Mouse (Mus musculus) forebrain, embryonic 10.5 days (tissue): ENCODE results near the gene Nceh1. TPM values are rescaled to one million over a fixed set of nuclear protein-coding genes. Genes with fewer than 3 reads are reported as not detected.
"Not testable (repeated sequence)": the region's sequence is repeated elsewhere in the genome, so short reads cannot be mapped to it uniquely, and the experiment has no call there.

Experiments used
- DNase-seq: peaks from one replicate; pipeline ENCODE4 v3.0.0-alpha.2; 2017; ENCODE audit warnings: low spot score; ENCODE audit errors: extremely low spot score
- H3K27ac ChIP-seq: fragments of 300-500 bp; sonication (generic); 2 replicates; pipeline ENCODE4 v1.5.1; 2016; ENCODE audit warnings: mild to moderate bottlenecking
- H3K27me3 ChIP-seq: fragments of 300-500 bp; sonication (generic); 2 replicates; pipeline ENCODE4 v1.6.1; 2016; ENCODE audit warnings: mild to moderate bottlenecking; ENCODE audit not compliant: poor library complexity, severe bottlenecking
- H3K36me3 ChIP-seq: fragments of 300-500 bp; sonication (generic); replicated peaks from 2 replicates; pipeline ENCODE4 v1.6.1; 2016; ENCODE audit warnings: mild to moderate bottlenecking, moderate library complexity
- H3K4me1 ChIP-seq: fragments of 300-500 bp; sonication (generic); 2 replicates; pipeline ENCODE4 v1.6.1; 2016
- H3K4me3 ChIP-seq: fragments of 300-500 bp; sonication (generic); 2 replicates; pipeline ENCODE4 v1.5.1; 2016; ENCODE audit warnings: mild to moderate bottlenecking, moderate library complexity
- H3K9me3 ChIP-seq: fragments of 300-500 bp; sonication (generic); 2 replicates; pipeline ENCODE4 v1.6.1; 2016; ENCODE audit warnings: mild to moderate bottlenecking, moderate library complexity
- WGBS: fragments of 180-500 bp; shearing (Covaris S2); methylation state at CpG from one replicate; pipeline ENCODE4 v1.1.7; 2016; 5-methylcytosine and 5-hydroxymethylcytosine counted together
- polyA plus RNA-seq: library from polyadenylated mRNA; unstranded; fragments of >200 nt; fragmentation: Nextera tagmentation; extraction: Ambion mirVana; gene quantifications from 2 replicates; pipeline ENCODE4 v1.2.1, GENCODE M21; 2016

Gene Nceh1
- polyA plus RNA-seq, 1 experiment from 2014 or later, result 5.0 TPM

GRCm38 (mm10) chr3:27280280-27280749 lies 97.5 kb downstream of the Nceh1 start:
- Histone ChIP-seq H3K27ac (no peak overlapping the region), H3K4me3 (no peak overlapping the region), H3K27me3 (peaks cover 21% of the 10 kb centered on the region), H3K9me3 (peaks cover 3% of the 10 kb centered on the region; the same call in 1 of the 2 replicates), H3K4me1 (peaks cover 15% of the 10 kb centered on the region), H3K36me3 (no peaks in the 10 kb centered on the region)
- no peak for DNase-seq
- 67% methylated on average over 11 of the region's 11 CpGs for WGBS

GRCm38 (mm10) chr3:27283071-27283713 lies 100.4 kb downstream of the Nceh1 start:
- Histone ChIP-seq H3K36me3 (no peaks in the 10 kb centered on the region), H3K4me3 (peak overlapping the region; percentile 46), H3K27ac (peak overlapping the region; percentile 71), H3K4me1 (peaks cover 15% of the 10 kb centered on the region), H3K27me3 (peaks cover 21% of the 10 kb centered on the region), H3K9me3 (peaks cover 3% of the 10 kb centered on the region; the same call in 1 of the 2 replicates)
- 2% methylated on average over 27 of the region's 27 CpGs for WGBS
- peak; percentile 48 for DNase-seq

GRCm38 (mm10) chr3:27283796-27284195 lies 101.0 kb downstream of the Nceh1 start:
- Histone ChIP-seq H3K27ac (no peak overlapping the region; the same call in 1 of the 2 replicates), H3K9me3 (peaks cover 3% of the 10 kb centered on the region; the same call in 1 of the 2 replicates), H3K27me3 (peaks cover 21% of the 10 kb centered on the region), H3K4me1 (peaks cover 15% of the 10 kb centered on the region), H3K4me3 (peak overlapping the region; percentile 46), H3K36me3 (no peaks in the 10 kb centered on the region)
- DNase-seq, result no peak
- 50% methylated on average over 7 of the region's 7 CpGs for WGBS

- Histone ChIP-seq H3K36me3 (no peaks in the 10 kb centered on the region), H3K27me3 (peaks cover 21% of the 10 kb centered on the region), H3K4me1 (peaks cover 15% of the 10 kb centered on the region), H3K9me3 (peaks cover 3% of the 10 kb centered on the region; the same call in 1 of the 2 replicates), H3K4me3 (no peak overlapping the region), H3K27ac (no peak overlapping the region)
- DNase-seq, result no peak
- WGBS, result 93% methylated on average over 5 of the region's 5 CpGs
These were observed 101.5 kb downstream of the Nceh1 start for GRCm38 (mm10) chr3:27284227-27284626.

- H3K27me3 ChIP-seq, result peaks cover 21% of the 10 kb centered on the region
- peaks cover 3% of the 10 kb centered on the region; the same call in 1 of the 2 replicates for H3K9me3 ChIP-seq
- 83% methylated on average over 9 of the region's 9 CpGs for WGBS
- no peak for DNase-seq
- no peaks in the 10 kb centered on the region for H3K36me3 ChIP-seq
- no peak overlapping the region for H3K4me3 ChIP-seq
- peaks cover 15% of the 10 kb centered on the region for H3K4me1 ChIP-seq
- H3K27ac ChIP-seq, result no peak overlapping the region
These were observed 102.3 kb downstream of the Nceh1 start for GRCm38 (mm10) chr3:27285072-27285471.

GRCm38 (mm10) chr3:27288301-27288700 lies 105.5 kb downstream of the Nceh1 start:
- Histone ChIP-seq H3K4me1 (peaks cover 4% of the 10 kb centered on the region), H3K36me3 (no peaks in the 10 kb centered on the region), H3K27ac (no peak overlapping the region), H3K9me3 (peaks cover 3% of the 10 kb centered on the region; the same call in 1 of the 2 replicates), H3K27me3 (no peaks in the 10 kb centered on the region), H3K4me3 (no peak overlapping the region)
- 84% methylated on average over 2 of the region's 2 CpGs for WGBS
- no peak for DNase-seq

- H3K4me1 ChIP-seq, result no peaks in the 10 kb centered on the region
- H3K4me3 ChIP-seq, result no peak overlapping the region
- H3K36me3 ChIP-seq, result no peaks in the 10 kb centered on the region
- 81% methylated on average over 8 of the region's 8 CpGs for WGBS
- H3K27ac ChIP-seq, result no peak overlapping the region
- no peak for DNase-seq
- H3K9me3 ChIP-seq, result peaks cover 3% of the 10 kb centered on the region; the same call in 1 of the 2 replicates
- no peaks in the 10 kb centered on the region for H3K27me3 ChIP-seq
These were observed 106.1 kb downstream of the Nceh1 start for GRCm38 (mm10) chr3:27288909-27289308.

GRCm38 (mm10) chr3:27290285-27290684 lies 107.5 kb downstream of the Nceh1 start:
- H3K9me3 ChIP-seq, result no peaks in the 10 kb centered on the region
- no peaks in the 10 kb centered on the region for H3K36me3 ChIP-seq
- H3K4me3 ChIP-seq, result no peak overlapping the region
- no peaks in the 10 kb centered on the region for H3K27me3 ChIP-seq
- 89% methylated on average over 5 of the region's 5 CpGs for WGBS
- H3K4me1 ChIP-seq, result no peaks in the 10 kb centered on the region
- DNase-seq, result no peak
- H3K27ac ChIP-seq, result no peak overlapping the region

- 90% methylated on average over 5 of the region's 5 CpGs for WGBS
- H3K27me3 ChIP-seq, H3K4me3 ChIP-seq, H3K4me1 ChIP-seq, H3K27ac ChIP-seq, DNase-seq, H3K36me3 ChIP-seq, H3K9me3 ChIP-seq: not testable (repeated sequence)
These were observed 108.2 kb downstream of the Nceh1 start for GRCm38 (mm10) chr3:27290945-27291344.

- not testable (repeated sequence) for H3K36me3 ChIP-seq, H3K9me3 ChIP-seq, H3K4me3 ChIP-seq, H3K4me1 ChIP-seq, H3K27ac ChIP-seq, DNase-seq, H3K27me3 ChIP-seq
- 93% methylated on average over 4 of the region's 4 CpGs for WGBS
These were observed 108.6 kb downstream of the Nceh1 start for GRCm38 (mm10) chr3:27291411-27291810.

- H3K36me3 ChIP-seq, result no peaks in the 10 kb centered on the region
- H3K27ac ChIP-seq, result no peak overlapping the region
- H3K4me1 ChIP-seq, result no peaks in the 10 kb centered on the region
- no peaks in the 10 kb centered on the region for H3K9me3 ChIP-seq
- no peak overlapping the region for H3K4me3 ChIP-seq
- no peak for DNase-seq
- no peaks in the 10 kb centered on the region for H3K27me3 ChIP-seq
- 65% methylated on average over 7 of the region's 7 CpGs for WGBS
These were observed 111.0 kb downstream of the Nceh1 start for GRCm38 (mm10) chr3:27293645-27294385.

- Histone ChIP-seq H3K4me1 (no peaks in the 10 kb centered on the region), H3K4me3 (no peak overlapping the region), H3K9me3 (no peaks in the 10 kb centered on the region), H3K27me3 (no peaks in the 10 kb centered on the region), H3K27ac (no peak overlapping the region), H3K36me3 (no peaks in the 10 kb centered on the region)
- DNase-seq, result no peak
- WGBS, result 90% methylated on average over 4 of the region's 4 CpGs
These were observed 117.7 kb downstream of the Nceh1 start for GRCm38 (mm10) chr3:27300451-27300850.
